Mouse (Mus musculus) T-helper 17 cell (primary cell): ENCODE data around the gene Ift88.

Source experiments
- in situ Hi-C, 2 experiments: fragments of 300-600 bp; cut with MboI, MseI; formaldehyde crosslinking; loops; 1 replicate in 1 of 2; 2 replicates in 1 of 2; pipeline ENCODE4 v1.15.1; 2025; ENCODE audit warnings: high pct_unique_total_duplicates in 2 of 2

The Ift88 gene

GRCm38 (mm10) chr14:57529786-57530515 lies 106.1 kb downstream of the Ift88 start:
- in situ Hi-C loops: no loop called here

GRCm38 (mm10) chr14:57532577-57532976 lies 108.7 kb downstream of the Ift88 start:
- in situ Hi-C loops: no loop called here

- in situ Hi-C loops: no loop called here
These were observed 109.4 kb downstream of the Ift88 start for GRCm38 (mm10) chr14:57533214-57533613.

- in situ Hi-C loops: no loop called here
These were observed 110.0 kb downstream of the Ift88 start for GRCm38 (mm10) chr14:57533841-57534240.

GRCm38 (mm10) chr14:57534346-57534745 lies 110.5 kb downstream of the Ift88 start:
- in situ Hi-C loops: no loop called here

GRCm38 (mm10) chr14:57534961-57535360 lies 111.1 kb downstream of the Ift88 start:
- in situ Hi-C loops: no loop called here

- in situ Hi-C loops: no loop called here
These were observed 111.8 kb downstream of the Ift88 start for GRCm38 (mm10) chr14:57535646-57536045.

GRCm38 (mm10) chr14:57536820-57537219 lies 113.0 kb downstream of the Ift88 start:
- in situ Hi-C loops: no loop called here

GRCm38 (mm10) chr14:57537261-57538015 lies 113.6 kb downstream of the Ift88 start:
- in situ Hi-C loops: no loop called here

- in situ Hi-C loops: no loop called here
These were observed 116.8 kb downstream of the Ift88 start for GRCm38 (mm10) chr14:57540683-57541082.

GRCm38 (mm10) chr14:57542231-57542630 lies 118.4 kb downstream of the Ift88 start:
- in situ Hi-C loops: no loop called here

GRCm38 (mm10) chr14:57543420-57544039 lies 119.7 kb downstream of the Ift88 start:
- in situ Hi-C loops: no loop called here

- in situ Hi-C loops: no loop called here
These were observed 121.7 kb downstream of the Ift88 start for GRCm38 (mm10) chr14:57545526-57545925.

GRCm38 (mm10) chr14:57546131-57546530 lies 122.3 kb downstream of the Ift88 start:
- in situ Hi-C loops: no loop called here

GRCm38 (mm10) chr14:57546557-57547021 lies 122.7 kb downstream of the Ift88 start:
- in situ Hi-C loops: no loop called here

GRCm38 (mm10) chr14:57547062-57547461 lies 123.2 kb downstream of the Ift88 start:
- in situ Hi-C loops: no loop called here

GRCm38 (mm10) chr14:57552945-57553344 lies 129.1 kb downstream of the Ift88 start:
- in situ Hi-C loops: no loop called here

GRCm38 (mm10) chr14:57554434-57554833 lies 130.6 kb downstream of the Ift88 start:
- in situ Hi-C loops: no loop called here

- in situ Hi-C loops: no loop called here
These were observed 131.7 kb downstream of the Ift88 start for GRCm38 (mm10) chr14:57555471-57556070.

GRCm38 (mm10) chr14:57556922-57557321 lies 133.1 kb downstream of the Ift88 start:
- in situ Hi-C loops: no loop called here

GRCm38 (mm10) chr14:57565626-57566025 lies 141.8 kb downstream of the Ift88 start:
- in situ Hi-C loops: no loop called here
